Mouse (Mus musculus): Measurements from ENCODE around the gene Tmem208. TPM values are rescaled to one million over a fixed set of nuclear protein-coding genes. Genes with fewer than 3 reads are reported as not detected.
A peak's percentile ranks its signal among the peaks of the same experiment; 100 is the strongest.

The Tmem208 gene
- total RNA-seq, 2 experiments from 2014 or later: 40.7 to 45.2 TPM

DNA sequence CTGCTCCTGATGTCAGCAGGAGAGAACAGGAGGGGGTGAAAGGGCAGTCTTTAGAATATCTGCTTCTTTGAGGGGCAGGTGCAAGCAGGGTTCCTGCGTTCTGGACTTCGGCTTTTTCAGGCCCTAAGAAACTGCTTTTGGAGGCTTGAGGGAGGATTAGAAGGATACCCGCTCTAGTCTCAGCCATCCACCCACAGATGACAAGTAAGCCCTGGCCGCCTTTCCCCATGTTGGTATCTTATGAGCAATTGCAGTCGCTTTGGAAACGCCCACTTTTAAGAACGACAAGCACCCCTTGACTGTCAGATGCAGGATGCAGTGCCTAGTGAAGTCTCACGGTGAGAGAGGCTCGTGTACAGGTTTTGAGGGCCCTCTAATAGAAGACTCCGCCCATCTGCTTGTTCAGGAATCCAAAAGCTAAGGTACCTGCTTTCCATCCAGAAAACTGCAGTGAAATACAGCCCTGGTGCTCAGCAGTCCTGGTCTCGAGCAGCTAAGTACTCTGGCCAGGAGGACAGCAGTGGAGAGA lies 7.4 kb upstream of the Tmem208 start:
- DNase-seq (ENCODE audit: extremely low spot score in 1 of 2, low spot score in 1 of 2): no peak

DNA sequence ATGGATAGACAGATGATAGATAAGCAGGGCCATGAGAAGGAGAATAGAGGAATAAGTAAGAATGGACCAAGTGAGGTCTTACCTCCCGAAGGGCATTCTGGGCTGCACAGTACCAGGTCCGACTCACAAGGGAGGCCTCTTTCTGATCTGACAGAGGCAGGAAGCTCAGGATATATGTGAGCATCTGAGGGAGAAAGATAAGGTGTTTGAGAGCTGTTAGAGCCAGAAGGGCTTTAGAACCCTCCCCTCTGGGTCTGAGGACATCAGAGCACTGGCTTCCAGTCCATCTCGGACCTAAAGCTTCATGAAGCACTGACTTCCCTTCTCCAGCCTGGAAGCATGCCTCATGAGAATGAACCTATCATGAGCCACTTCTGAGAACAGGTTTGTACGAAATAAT lies 3.0 kb upstream of the Tmem208 start:
- DNase-seq (ENCODE audit: extremely low spot score in 1 of 2, low spot score in 1 of 2): no peak

- DNase-seq (ENCODE audit: extremely low spot score in 1 of 2, low spot score in 1 of 2): no peak
Observed at GRCm38 (mm10) chr8:105325641-105326093, 487 bp upstream of the Tmem208 start.

- no peak for DNase-seq (ENCODE audit: extremely low spot score in 1 of 2, low spot score in 1 of 2)
Observed at GRCm38 (mm10) chr8:105326968-105327367, 814 bp downstream of the Tmem208 start.

GRCm38 (mm10) chr8:105330325-105330724 lies 4.2 kb downstream of the Tmem208 start:
- no peak for DNase-seq (ENCODE audit: extremely low spot score in 1 of 2, low spot score in 1 of 2)

GRCm38 (mm10) chr8:105331469-105331868 lies 5.3 kb downstream of the Tmem208 start:
- no peak for DNase-seq (ENCODE audit: extremely low spot score in 1 of 2, low spot score in 1 of 2)

DNA sequence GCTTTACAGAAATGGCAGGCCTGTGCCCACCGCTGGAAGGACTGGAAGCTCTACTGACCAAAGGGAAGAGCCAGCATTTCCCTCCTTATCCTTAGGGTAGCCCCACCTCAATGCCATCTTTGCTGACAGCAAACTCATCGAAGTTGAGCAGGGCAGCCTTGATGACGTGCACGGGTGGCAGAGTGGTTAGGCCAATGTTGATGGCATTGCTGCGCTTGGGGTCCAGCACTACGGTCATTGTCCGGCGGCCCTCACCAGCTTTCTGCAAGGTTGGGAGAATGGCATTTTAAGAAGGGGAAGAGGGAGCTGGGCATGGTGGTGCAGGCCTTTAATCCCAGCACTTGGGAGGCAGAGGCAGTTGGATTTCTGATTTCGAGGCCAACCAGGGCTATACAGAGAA lies 5.8 kb downstream of the Tmem208 start:
- DNase-seq (ENCODE audit: extremely low spot score in 1 of 2, low spot score in 1 of 2): no peak

GRCm38 (mm10) chr8:105332523-105332922 lies 6.4 kb downstream of the Tmem208 start:
- no peak for DNase-seq (ENCODE audit: extremely low spot score in 1 of 2, low spot score in 1 of 2)

GRCm38 (mm10) chr8:105336373-105337130 lies 10.4 kb downstream of the Tmem208 start:
- DNase-seq (ENCODE audit: extremely low spot score in 1 of 2, low spot score in 1 of 2): no peak

GRCm38 (mm10) chr8:105338992-105339391 lies 12.8 kb downstream of the Tmem208 start:
- no peak for DNase-seq (ENCODE audit: extremely low spot score in 1 of 2, low spot score in 1 of 2)

GRCm38 (mm10) chr8:105339886-105340635 lies 13.9 kb downstream of the Tmem208 start:
- no peak for DNase-seq (ENCODE audit: extremely low spot score in 1 of 2, low spot score in 1 of 2)

- no peak for DNase-seq (ENCODE audit: extremely low spot score in 1 of 2, low spot score in 1 of 2)
Observed at GRCm38 (mm10) chr8:105341399-105341798, 15.2 kb downstream of the Tmem208 start.

DNA sequence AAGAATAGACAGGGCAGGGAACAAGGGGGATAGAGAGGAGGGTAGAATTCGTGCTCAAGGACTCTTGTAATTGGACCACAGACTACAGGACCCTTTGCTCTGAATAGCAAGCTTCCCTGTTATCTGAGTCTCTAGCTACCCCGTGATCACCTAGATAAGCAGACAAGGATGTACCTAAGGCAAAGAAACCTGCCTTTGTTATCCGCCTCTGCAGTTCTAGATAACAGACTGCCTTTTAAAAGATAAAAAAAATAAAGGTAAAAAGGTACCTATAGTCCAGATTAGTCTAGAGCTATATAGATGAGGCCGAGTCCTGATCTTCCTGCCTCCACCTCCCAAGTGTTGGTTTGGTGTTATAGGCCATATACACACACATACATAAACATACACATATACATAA lies 16.6 kb downstream of the Tmem208 start:
- DNase-seq (ENCODE audit: extremely low spot score in 1 of 2, low spot score in 1 of 2): no peak

GRCm38 (mm10) chr8:105343791-105344574 lies 17.8 kb downstream of the Tmem208 start:
- no peak for DNase-seq (ENCODE audit: extremely low spot score in 1 of 2, low spot score in 1 of 2)

DNA sequence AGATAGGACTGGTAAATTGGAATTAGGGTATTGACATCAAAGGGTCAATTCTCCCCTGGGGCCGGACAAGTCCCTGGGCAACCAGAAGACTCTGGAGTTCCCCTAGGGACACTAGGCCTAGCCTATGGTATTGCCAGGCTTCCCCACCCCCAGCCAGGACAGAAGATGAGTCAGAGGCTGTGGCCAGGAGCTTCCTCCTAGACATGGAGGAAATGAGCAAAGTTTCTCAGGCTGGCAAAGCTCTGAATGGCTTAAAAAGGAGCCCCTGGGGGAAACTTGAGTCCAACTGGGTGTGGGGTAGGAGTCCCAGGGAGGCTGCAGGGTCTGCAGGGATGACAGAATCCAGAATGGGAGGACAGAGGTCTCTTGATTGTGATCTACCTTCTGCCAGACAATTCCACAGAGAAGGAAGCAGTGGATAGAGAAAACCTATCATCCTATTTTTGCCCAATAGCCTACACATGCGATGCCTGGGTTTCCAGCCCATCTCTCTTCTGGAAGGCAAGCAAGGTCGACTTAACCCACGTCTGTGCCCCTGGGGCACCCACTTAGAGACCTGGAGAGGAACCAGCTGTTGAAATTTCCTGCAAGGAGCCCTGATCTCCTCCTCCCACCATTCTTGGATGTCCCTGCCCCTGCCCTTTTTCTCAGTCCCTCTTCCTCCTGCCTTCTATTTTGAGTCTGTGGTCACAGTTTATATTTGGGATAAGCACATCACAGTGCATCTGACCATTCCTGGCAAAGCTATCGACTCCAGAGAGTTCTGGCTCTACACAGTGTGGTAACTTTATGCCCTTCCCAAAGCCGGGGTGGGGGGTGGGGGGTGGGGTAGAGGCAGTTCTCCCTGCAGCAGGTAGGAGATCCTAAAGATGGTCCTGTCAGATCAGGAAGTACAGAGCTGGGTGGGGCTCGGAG lies 19.2 kb downstream of the Tmem208 start:
- no peak for DNase-seq (ENCODE audit: extremely low spot score in 1 of 2, low spot score in 1 of 2)

DNA sequence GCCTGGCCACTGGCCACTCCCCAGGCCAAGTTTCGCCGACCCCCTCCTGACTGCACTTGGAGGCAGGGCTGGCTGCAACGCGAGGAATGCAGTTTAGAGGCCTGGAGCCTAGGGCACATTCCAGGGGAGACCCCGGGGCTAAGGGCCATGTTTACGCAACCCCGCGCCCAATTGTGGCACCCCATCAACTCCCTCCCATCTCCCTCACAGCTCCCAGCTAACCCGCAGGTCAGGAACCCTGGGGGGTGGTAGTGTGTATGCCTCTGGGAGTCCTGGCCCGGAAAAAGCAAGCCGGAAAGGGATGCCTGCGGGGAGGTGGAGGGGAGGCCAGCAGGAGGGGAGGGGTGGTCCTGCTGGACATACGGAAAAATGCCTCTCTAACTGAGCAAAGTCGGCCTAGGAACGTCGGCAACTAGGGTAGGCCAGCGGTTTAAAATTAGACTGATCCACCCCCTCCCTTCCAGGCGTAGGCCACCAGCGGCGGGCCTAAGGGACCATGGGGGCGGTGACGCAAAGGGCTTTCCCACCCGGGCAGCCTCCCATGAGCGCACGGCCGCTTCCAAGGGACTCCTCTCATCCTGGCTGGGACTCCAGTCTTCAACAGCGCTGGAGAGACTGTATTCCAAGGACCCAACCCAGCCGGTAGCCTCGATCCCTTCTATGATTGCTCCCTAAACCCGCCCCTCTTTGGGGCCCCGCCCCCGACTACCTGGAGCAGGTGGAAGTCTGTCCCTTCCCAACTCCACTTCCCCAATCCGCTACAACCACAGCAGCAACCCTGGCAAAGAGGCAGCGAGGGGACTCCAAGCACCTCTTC lies 20.7 kb downstream of the Tmem208 start:
- no peak for DNase-seq (ENCODE audit: extremely low spot score in 1 of 2, low spot score in 1 of 2)

GRCm38 (mm10) chr8:105347428-105348221 lies 21.5 kb downstream of the Tmem208 start, which contains the start of gene Fhod1:
TSS of gene Fhod1 (minus strand) at chr8:105347953.
- DNase-seq (ENCODE audit: extremely low spot score in 1 of 2, low spot score in 1 of 2): peak; percentile 52 to 63

Measured in layer of hippocampus, postnatal 25 days (tissue).